Mouse (Mus musculus) heart, embryonic 11.5 days (tissue): ENCODE data around the gene Klhl2. TPM values are rescaled to one million over a fixed set of nuclear protein-coding genes. Genes with fewer than 3 reads are reported as not detected.

Experiments used
- ATAC-seq: fragments of 200-750 bp; cut with Nextera tagmentation; replicated peaks from 2 replicates; pipeline ENCODE4 v1.8.0; 2017; ENCODE audit warnings: moderate library complexity; ENCODE audit not compliant: insufficient number of reproducible peaks, low FRiP score, low TSS enrichment
- H3K27ac ChIP-seq: fragments of 300-500 bp; sonication (generic); 2 replicates; pipeline ENCODE4 v1.5.1; 2014; ENCODE audit warnings: mild to moderate bottlenecking, low read depth, low read length
- H3K27me3 ChIP-seq: fragments of 300-500 bp; sonication (generic); 2 replicates; pipeline ENCODE4 v1.6.1; 2014; ENCODE audit warnings: mild to moderate bottlenecking, low read length, mixed read lengths; ENCODE audit not compliant: control insufficient read depth, insufficient read depth
- H3K36me3 ChIP-seq: fragments of 300-500 bp; sonication (generic); 2 replicates; pipeline ENCODE4 v1.6.1; 2014; ENCODE audit warnings: mild to moderate bottlenecking, low read length, moderate library complexity, mixed read lengths; ENCODE audit not compliant: control insufficient read depth, insufficient read depth
- H3K4me1 ChIP-seq: fragments of 300-500 bp; sonication (generic); 2 replicates; pipeline ENCODE4 v1.6.1; 2014; ENCODE audit warnings: low read length; ENCODE audit not compliant: control insufficient read depth, insufficient read depth
- H3K4me2 ChIP-seq: fragments of 300-500 bp; sonication (generic); 2 replicates; pipeline ENCODE4 v1.6.1; 2014; ENCODE audit warnings: mild to moderate bottlenecking, moderate library complexity
- H3K4me3 ChIP-seq: fragments of 300-500 bp; sonication (generic); 2 replicates; pipeline ENCODE4 v1.5.1; 2014; ENCODE audit warnings: low read depth, low read length
- H3K9ac ChIP-seq: fragments of 300-500 bp; sonication (generic); 2 replicates; pipeline ENCODE4 v1.6.1; 2014; ENCODE audit warnings: mild to moderate bottlenecking, low read depth, low read length, moderate library complexity
- H3K9me3 ChIP-seq: fragments of 300-500 bp; sonication (generic); replicated peaks from 2 replicates; pipeline ENCODE4 v1.6.1; 2016; ENCODE audit warnings: low read length; ENCODE audit not compliant: control insufficient read depth
- WGBS: fragments of 180-500 bp; shearing (Covaris S2); extraction: QIAGEN DNeasy Blood & Tissue Kit; methylation state at CpG from one replicate; pipeline ENCODE4 v1.1.7; 2014; ENCODE audit not compliant: insufficient replicate concordance; 5-methylcytosine and 5-hydroxymethylcytosine counted together
- polyA plus RNA-seq: library from polyadenylated mRNA; unstranded; fragments of >200 nt; fragmentation: Nextera tagmentation; extraction: Ambion mirVana; gene quantifications from 2 replicates; pipeline ENCODE4 v1.2.1, GENCODE M21; 2014

Klhl2 gene
- polyA plus RNA-seq, 1 experiment from 2014 or later, result 10.8 TPM

DNA sequence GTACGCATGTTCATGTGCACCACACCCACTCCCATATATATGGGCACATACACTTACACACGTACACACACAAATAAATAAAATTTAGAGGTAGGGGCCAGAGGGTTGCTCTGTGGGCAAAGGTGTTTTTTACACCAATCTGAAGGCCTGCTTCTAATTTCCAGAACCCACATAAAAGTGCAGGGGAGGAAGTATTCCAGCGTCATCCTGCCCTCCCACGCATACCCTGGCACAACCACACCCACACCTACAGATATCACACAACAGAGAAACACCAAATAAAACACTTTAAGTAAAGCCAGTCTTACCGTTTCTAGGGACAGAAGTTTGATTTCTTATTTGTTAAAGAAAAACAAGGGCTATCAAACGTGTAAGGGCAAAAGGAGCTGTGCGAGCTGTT lies 79.0 kb downstream of the Klhl2 start:
- no peak overlapping the region for H3K4me2 ChIP-seq
- no peak overlapping the region for H3K4me3 ChIP-seq
- no peaks in the 10 kb centered on the region for H3K27me3 ChIP-seq
- H3K9ac ChIP-seq, result no peak overlapping the region
- H3K27ac ChIP-seq, result no peak overlapping the region
- WGBS, result 83% methylated on average over 7 of the region's 7 CpGs
- H3K9me3 ChIP-seq, result no peaks in the 10 kb centered on the region
- H3K36me3 ChIP-seq, result no peaks in the 10 kb centered on the region
- no peak for ATAC-seq
- no peaks in the 10 kb centered on the region for H3K4me1 ChIP-seq

DNA sequence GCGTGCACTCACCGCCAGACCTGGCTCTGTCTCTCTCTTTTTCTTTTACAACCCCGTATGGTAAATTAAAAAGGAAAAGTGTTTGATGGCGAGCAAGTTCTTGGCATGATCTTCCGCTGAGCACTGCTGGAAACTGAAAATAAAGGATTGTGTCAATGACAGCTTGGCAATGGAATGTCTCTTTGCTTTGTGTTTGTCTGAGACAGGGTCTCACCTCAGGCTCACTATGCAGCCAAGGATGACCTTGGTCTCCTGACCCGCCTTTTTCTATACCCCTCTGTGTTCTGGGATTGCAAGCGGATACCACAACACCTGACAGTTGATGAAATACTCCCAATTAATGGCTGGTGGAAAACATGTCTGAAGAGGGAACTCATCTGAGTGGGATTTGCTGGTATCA lies 80.2 kb downstream of the Klhl2 start:
- Histone ChIP-seq H3K27me3 (no peaks in the 10 kb centered on the region), H3K4me1 (no peaks in the 10 kb centered on the region), H3K36me3 (no peaks in the 10 kb centered on the region), H3K4me3 (no peak overlapping the region), H3K4me2 (no peak overlapping the region), H3K9me3 (no peaks in the 10 kb centered on the region), H3K9ac (no peak overlapping the region), H3K27ac (no peak overlapping the region)
- 92% methylated on average over 7 of the region's 7 CpGs for WGBS
- no peak for ATAC-seq

DNA sequence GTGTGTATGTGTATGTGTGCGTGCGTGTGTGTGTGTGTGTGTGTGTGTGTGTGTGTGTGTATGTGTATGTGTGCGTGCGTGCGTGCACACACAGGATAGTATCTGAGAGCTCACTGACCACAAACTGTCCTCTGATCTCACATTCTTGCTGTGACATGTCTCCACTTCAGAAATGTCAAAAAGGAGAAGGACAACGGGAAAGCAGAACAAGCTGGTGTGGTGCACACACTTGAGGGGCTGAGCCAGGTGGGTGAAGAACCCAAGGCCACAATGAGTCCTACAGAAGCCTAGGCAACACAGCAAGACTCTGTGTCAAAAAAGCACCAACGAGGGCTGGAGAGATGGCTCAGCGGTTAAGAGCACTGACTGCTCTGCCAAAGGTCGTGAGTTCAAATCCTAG lies 81.2 kb downstream of the Klhl2 start:
- Histone ChIP-seq H3K4me2 (no peak overlapping the region), H3K4me1 (no peaks in the 10 kb centered on the region), H3K36me3 (no peaks in the 10 kb centered on the region), H3K9ac (no peak overlapping the region), H3K27me3 (no peaks in the 10 kb centered on the region), H3K27ac (no peak overlapping the region), H3K9me3 (no peaks in the 10 kb centered on the region), H3K4me3 (no peak overlapping the region)
- no peak for ATAC-seq
- 72% methylated on average over 9 of the region's 9 CpGs for WGBS

DNA sequence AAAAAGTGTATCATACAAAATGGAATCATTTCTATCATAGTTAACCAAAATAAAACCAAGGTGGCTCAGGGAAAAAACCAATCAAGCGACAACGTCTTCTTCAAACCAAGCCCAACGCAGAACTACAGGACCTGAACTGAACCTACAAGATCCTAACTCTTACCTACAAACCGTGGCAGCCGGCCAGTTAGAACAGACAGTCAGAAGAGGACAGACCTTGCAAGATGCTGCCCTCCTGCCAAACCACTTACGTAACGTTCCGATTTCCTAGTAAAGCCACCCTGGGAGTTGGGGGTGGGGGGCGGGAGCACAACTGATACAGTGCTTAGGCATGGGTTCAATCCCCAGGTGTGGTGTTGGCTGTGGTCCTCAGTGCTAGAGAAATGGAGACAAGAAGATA lies 82.8 kb downstream of the Klhl2 start:
- no peaks in the 10 kb centered on the region for H3K9me3 ChIP-seq
- H3K27me3 ChIP-seq, result no peaks in the 10 kb centered on the region
- H3K4me1 ChIP-seq, result no peaks in the 10 kb centered on the region
- WGBS, result 89% methylated on average over 9 of the region's 9 CpGs
- H3K9ac ChIP-seq, result no peak overlapping the region
- no peak overlapping the region for H3K4me2 ChIP-seq
- no peak overlapping the region for H3K4me3 ChIP-seq
- ATAC-seq, result no peak
- no peak overlapping the region for H3K27ac ChIP-seq
- H3K36me3 ChIP-seq, result no peaks in the 10 kb centered on the region

DNA sequence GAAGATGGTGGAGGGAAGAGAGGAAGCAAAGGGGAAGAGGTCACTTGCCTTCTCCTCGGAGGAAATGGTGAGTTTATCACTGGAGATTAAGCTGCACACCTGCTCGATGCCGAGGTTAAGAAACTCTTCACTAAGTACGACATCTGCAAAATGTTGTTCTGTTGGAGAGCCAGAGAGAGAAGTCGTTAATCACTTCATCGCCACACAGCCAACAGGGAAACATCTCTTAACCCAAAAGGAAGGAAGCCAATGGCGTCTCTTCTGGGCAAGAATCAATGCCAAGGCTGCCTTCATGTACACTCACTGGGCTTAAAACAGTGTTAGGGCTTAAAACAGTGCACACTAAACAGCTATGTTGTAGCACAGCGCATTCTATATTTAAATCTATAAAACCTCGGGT lies 85.7 kb downstream of the Klhl2 start:
- H3K4me2 ChIP-seq, result no peak overlapping the region
- H3K9me3 ChIP-seq, result no peaks in the 10 kb centered on the region
- H3K27me3 ChIP-seq, result no peaks in the 10 kb centered on the region
- H3K9ac ChIP-seq, result no peak overlapping the region
- no peak overlapping the region for H3K4me3 ChIP-seq
- H3K36me3 ChIP-seq, result no peaks in the 10 kb centered on the region
- WGBS, result 66% methylated on average over 9 of the region's 9 CpGs
- no peak overlapping the region for H3K27ac ChIP-seq
- no peak for ATAC-seq
- no peaks in the 10 kb centered on the region for H3K4me1 ChIP-seq

DNA sequence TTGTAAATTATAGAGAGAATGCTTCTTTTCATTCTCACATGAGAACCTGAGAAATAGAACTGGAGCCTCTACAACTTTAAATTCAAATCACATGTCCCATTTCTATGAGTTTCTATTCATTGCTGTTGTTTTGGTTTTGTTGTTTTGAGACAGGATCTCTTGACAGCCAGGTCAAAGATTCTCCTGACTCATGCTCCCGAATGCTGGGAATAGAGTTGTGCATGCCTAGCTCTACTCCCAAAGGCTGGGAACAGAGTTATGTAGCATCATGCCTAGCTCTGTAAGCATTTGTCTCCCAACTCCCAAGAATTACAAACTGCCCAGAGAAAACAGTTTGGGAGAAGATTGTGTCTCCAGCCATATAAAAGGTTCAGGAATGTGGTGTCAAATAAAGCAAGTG lies 87.1 kb downstream of the Klhl2 start:
- Histone ChIP-seq H3K4me3 (no peak overlapping the region), H3K36me3 (no peaks in the 10 kb centered on the region), H3K4me1 (no peaks in the 10 kb centered on the region), H3K4me2 (no peak overlapping the region), H3K27me3 (no peaks in the 10 kb centered on the region), H3K9me3 (no peaks in the 10 kb centered on the region), H3K27ac (no peak overlapping the region), H3K9ac (no peak overlapping the region)
- no peak for ATAC-seq
- 91% methylated on average over 1 of the region's 1 CpGs for WGBS

DNA sequence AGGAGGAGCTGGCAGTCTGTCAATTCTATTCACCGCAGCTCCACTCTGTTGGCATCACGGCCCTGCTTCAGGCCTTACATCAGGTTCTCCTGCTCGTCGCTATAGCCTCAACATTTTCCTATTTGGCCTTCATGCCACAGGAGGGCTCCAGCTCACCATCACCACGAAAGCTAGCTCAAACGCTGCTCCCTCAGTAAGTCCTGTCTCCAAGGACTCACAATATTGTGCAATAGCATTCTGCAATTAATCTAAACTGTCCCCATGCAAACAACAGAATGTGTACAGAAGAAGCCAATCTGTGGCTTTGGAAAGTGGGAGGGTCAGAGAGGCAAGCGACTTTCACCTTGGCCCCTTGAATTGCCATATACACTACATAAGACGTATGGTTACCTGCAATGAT lies 88.4 kb downstream of the Klhl2 start:
- WGBS, result 83% methylated on average over 8 of the region's 8 CpGs
- no peaks in the 10 kb centered on the region for H3K4me1 ChIP-seq
- H3K9ac ChIP-seq, result no peak overlapping the region
- H3K36me3 ChIP-seq, result no peaks in the 10 kb centered on the region
- no peaks in the 10 kb centered on the region for H3K27me3 ChIP-seq
- H3K27ac ChIP-seq, result no peak overlapping the region
- no peaks in the 10 kb centered on the region for H3K9me3 ChIP-seq
- no peak overlapping the region for H3K4me2 ChIP-seq
- no peak overlapping the region for H3K4me3 ChIP-seq
- no peak for ATAC-seq

DNA sequence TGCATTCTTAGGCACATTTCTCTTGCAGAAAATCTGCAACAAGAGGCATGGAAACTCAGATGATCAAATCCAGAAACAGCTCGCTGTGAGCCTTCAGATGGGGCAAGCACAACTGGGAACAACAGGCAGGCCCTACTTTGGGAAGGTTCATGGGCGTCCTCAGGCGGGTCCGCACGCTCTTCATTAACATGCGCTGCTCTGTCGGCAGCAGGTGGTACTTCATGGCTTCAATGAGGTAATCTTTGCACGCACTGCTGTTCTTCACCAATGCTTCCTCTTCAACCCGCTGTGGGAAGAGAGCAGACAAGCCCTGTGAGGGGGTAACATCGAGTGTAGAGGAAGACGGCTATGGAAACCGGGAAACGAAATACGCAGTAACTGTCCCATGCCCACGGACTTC lies 91.9 kb downstream of the Klhl2 start:
- H3K36me3 ChIP-seq, result no peaks in the 10 kb centered on the region
- ATAC-seq, result no peak
- H3K9me3 ChIP-seq, result no peaks in the 10 kb centered on the region
- 93% methylated on average over 15 of the region's 15 CpGs for WGBS
- H3K27ac ChIP-seq, result no peak overlapping the region
- no peak overlapping the region for H3K9ac ChIP-seq
- no peak overlapping the region for H3K4me3 ChIP-seq
- no peak overlapping the region for H3K4me2 ChIP-seq
- H3K27me3 ChIP-seq, result no peaks in the 10 kb centered on the region
- H3K4me1 ChIP-seq, result no peaks in the 10 kb centered on the region

DNA sequence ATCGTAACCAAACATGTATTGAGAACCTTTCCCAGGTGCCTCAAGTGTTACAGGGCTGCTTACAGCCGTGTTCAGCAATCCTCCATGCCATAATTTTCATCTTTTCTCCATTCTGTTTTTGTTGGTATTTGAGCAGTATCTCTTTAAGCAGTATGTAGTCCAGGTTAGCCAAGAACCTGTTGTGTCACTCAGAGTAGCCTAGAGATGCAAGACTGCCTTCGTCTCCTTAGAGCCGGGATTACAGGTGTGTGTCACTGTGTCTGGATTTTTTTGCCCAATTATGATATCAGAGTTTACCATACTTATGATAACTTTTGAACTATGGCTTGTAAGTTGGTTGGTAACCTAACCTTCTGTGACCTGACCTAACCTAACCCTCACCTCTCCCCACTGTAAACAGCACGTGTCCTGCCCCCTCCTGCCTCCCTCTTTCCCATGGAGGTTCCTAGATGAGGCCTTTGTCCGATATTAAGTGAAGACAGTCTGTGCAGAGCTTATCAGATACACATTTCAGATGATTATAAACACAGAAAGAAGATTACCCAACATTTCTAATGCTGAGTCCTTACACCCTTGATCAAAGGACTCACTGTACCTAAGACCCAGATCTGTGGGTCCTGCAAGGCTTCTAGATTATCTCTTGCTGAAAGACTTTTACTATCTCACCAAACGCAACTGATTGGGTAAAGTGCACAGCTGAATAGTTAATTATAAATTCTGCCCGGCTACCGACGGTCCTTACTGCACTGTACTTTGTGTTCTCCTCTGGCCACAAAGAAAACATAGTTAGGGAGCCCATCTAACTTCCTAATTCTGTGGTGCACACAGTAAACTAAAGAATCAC lies 103.4 kb downstream of the Klhl2 start:
- Histone ChIP-seq H3K9me3 (no peaks in the 10 kb centered on the region), H3K4me2 (no peak overlapping the region), H3K9ac (no peak overlapping the region), H3K27me3 (no peaks in the 10 kb centered on the region), H3K4me3 (no peak overlapping the region), H3K36me3 (no peaks in the 10 kb centered on the region), H3K27ac (no peak overlapping the region), H3K4me1 (no peaks in the 10 kb centered on the region)
- no peak for ATAC-seq
- whole genome bisulfite sequencing, result 74% methylated on average over 10 of the region's 10 CpGs
